Mouse (Mus musculus) frontal cortex, postnatal 36 days (tissue): ENCODE results near the gene Tcap.

ENCODE experiments used
- DNase-seq, 2 experiments: peaks; one replicate each; pipeline ENCODE4 v3.0.0; 2022; ENCODE audit warnings: low spot score in 2 of 2

Gene Tcap

DNA sequence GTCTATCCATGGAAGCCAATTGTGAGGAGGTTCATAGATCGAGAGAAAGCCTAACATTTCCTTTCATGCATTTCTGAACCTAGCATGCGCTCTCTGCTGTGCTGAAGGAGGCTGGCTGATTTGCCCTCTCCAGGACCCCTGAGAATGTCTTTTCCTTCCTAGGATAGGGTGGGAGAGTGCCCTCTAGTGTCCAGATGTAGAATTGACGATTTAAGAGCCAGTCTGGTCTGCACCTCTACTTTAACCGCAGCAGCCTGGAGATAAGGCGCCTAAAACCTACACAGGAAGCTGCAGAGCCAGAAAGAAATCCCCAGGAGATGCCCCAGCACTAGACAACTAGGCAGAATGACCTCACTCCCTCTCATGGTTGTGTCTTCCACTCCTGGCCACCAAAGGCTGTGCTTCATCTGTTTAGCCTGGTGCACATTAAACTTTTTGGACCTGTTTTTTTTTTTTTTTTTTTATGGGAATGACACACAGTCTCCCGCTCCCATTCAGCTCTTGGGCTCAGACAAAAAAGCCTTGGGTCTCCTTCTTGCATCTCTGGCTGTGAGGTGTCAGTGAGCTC lies 27.8 kb upstream of the Tcap start:
- DNase-seq, result peak; percentile 56 to 73

DNA sequence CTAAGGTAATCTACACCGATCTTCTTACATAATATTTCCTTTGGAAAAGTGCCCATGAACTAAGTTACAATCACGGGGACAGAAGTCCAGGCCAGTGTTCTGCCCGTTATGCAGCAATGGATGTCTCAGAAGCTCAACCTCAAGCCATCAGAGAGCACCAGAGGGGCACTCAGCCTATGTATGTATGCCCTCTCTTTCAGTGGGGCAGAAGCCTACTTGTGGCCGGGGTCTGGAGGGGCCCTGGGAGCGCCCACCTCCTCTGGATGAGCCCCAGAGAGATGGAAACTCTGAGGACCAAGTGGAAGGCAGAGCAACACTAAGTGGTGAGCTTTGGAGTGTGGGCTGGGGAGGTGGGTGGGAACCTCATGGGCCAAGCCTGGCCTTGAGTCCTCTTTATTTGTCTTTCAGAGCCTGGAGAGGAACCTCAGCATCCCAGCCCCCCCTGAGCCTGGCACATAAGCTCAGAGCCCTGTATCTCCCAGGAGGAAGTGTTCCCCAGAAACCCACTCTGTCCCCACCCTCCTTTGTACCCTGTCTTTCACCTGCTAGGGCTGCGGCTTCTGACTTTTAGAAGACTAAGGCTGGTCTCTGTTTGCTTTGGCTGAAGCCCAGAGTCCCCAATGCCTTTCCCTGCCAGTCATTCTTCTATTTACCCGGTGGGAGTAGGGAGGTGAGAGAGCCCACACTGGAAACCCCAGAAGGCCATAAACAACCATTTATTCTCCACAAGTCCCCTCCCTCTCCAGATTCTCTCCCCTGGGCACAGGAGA lies 26.8 kb upstream of the Tcap start:
- no peak for DNase-seq

DNA sequence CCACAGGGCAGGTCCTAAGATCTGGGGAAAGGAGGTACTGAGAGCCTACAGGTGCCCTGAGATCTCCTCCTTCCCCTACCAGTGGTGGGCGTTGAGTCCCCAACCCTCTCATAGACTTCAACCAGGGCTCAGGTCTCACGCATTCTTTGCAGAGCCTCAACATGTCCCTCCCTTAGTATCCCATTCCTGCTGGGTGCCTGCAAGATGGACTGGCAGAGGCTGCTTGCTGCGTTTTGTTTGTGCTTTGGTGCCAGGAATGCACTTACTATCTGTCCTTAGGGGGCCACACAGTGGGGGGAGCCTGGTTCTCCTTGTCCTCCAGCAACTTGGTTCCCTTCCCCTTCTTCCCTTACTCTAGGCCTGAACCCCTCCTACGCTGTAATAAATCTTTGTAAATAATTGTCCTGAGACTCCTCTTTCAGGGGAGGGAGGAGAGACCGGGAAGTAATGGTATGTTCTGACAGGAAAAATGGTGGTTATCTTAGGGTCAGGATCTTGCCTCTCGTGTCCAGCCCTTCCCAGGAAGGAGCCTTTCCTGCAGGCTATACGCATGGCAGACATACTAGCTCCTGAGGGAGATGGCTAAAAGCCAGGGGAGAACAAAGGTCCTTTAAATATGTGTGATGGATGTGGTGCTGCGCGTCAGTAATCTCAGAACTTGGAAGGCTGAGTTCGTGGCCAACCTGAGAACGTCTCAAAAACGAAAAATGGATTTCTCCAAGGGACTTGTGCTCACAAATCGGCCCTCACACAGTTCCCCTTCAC lies 26.0 kb upstream of the Tcap start:
- no peak for DNase-seq

DNA sequence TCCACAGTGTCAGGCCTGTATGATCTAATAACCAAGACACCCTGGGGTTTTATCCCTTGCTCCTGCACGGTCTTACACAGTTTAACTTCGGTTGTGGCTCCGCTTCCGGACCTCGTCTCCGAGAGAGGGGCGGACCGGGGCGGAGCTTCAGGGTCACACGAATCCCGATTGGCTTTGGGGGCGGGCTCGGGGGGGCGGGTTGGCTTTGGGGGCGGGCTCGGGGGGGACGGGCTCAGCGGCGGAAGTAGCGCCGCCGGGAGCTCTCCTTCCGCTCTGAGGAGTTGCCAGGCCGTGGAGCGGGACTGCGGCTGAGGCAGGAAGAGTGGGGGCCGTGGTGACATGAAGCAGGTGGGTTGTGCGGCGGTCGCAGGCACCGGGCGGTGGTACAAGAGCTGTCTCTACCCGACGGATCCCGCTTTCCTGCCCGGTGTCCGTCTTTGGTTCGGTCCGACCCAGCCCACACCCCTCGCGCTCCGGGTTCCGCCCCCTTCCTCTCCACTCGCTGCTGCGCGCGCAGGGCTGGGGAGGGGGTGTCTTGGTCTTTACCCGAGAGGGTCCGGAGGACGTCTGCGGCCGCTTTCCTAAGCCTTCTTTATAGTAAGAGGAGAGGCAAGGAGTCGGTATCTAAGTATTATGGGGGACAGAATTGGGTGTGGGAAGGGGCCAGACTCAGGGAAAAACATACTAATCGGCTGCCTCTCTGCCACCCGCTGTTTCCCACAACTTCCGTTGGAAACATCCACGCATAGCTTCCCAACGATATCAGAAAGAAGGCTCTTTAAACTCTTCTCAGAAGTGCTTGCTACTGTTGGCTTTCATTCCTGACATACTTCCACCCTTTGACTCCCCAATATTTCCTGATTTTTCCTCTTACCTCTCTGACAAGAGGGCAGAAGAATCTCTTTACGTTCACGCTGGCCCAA lies 25.2 kb upstream of the Tcap start, which contains the start of gene Stard3:
Gene Stard3, plus strand, starts transcription at position 208 of the 923 bp plus-strand sequence.
- DNase-seq, result peak; percentile 82

DNA sequence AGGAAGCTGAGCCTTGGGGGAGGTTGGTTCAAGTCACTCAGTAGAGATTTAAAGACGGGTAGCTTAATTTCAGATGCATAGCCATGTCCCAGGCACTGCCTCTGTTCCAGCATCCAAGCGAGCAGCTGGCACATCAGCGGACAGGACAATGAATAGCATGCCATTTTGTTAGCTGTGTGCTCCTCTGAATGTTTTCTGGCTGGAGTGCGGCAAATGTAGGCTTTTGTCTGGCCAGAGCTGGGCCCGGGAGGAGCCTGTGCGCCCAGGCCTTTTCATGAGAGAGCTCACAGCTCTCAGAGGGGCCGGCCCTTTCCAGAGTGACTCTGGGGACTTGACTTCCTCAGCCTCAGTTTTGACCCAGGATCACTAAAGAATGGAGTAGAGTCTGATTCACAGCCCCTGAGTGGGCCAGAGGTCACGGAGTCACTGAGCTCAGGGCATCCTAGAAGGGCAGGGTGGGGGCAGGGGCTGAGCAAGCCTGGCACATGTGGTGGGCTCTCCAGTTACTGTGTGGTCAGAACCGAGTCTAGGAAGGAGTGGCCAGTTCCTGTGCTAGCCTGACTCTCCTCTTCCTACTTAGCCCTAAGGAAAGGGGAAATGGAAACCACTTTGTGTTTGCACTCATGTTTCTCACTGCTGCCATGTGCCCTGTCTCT lies 22.6 kb upstream of the Tcap start:
- no peak for DNase-seq

DNA sequence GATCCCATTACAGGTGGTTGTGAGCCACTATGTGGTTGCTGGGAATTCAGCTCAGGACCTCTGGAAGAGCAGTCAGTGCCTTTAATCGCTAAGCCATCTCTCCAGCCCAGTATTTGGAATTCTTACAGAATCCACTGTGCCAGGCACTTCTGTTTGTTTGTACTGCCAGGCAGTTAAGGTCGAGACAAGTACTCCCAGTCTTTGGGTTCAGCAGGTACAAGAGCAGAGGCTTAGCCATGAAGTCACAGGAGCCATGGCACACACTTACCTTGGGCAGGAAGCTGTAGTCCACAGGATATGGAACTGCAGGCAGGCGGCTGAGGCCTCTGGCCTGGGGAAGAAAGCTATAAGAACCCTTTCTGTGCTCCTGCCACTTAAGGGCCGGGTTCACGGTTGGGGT lies 19.8 kb upstream of the Tcap start:
- no peak for DNase-seq

DNA sequence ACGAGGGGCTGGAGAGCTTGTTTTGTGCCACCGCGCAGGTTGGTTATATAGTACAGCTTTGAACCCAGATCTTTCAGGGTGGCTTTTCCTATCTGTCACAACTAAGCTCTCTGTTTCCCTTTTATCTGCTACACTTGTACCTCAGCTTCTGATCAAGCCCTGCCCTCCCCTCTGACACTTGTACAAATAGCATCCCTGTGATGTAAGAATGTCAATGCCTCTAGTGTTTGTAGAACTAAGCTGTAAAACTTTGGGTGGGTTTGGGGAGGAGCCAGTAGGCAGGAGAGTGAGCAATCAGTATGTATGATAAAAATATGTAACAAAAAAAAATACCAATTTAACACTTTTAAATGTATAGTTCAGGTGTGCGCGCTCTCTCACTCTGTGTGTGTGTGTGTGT lies 19.2 kb upstream of the Tcap start:
- no peak for DNase-seq

DNA sequence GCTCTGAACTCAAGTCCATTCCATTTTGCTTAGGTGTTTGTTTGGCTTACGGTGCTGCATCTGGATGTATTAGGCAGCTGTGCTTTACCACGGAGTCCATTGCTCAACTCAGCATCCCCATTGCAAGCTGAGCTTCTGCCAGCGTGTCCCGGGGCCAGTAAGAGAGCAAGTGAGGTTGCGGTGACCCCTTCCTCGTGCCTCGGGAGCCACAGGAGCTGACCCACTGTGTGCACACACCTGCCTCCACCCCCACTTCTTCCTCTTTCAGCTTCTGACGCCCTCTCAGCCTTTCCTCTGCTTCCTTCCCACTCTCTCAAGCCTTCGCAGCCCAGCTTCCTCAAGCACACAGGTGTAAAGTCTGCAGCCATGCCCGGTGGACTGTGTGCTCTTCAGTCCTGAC lies 17.3 kb upstream of the Tcap start:
- no peak for DNase-seq

DNA sequence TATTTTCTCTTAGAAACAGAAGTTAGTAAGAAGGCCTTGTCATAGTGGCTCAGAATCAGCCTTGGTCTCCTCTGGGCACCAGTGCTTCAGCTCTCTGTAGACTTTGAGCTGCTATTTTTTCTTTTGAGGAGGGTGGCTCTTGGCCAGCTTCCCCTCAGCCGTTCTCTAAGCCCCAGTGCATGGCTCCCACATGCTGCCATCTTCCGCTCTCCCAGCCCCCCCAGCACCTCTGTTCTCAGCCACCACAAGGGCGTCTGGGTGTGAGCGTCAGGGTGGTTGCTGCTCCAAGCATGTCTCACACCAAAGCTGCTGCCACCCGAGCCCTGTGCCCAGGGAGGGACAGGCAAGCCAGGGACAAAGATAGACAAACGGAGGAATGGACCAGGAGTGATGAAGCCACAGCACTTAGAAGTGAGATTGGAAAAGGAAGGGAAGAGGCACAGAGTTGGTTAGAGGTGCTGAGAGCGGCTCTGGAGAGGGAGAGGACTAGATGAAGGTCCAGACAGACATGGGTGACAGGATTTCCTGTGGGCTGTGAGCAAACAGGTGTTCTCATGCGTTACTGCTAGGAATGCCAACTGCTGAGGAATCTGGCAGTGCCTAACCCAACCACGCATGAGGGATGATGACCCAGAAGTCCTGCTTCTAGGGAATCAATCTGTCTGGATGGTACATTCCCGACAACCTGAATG lies 16.3 kb upstream of the Tcap start:
- peak; percentile 59 to 72 for DNase-seq

DNA sequence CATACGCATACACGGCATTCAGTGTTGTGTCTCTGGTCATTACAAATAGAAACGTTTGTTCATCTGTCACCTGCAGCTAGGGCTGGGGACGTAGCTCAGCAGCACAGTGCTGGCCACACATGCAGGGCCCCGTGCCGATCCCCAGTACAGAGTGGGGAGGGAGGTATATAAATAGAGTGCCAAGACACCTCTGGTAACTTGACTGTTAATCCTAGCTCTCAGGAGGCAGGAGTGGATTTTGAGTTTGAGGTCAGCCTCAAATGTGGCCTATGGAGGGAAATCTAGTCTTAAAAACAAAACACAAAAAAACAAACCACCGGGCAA lies 15.8 kb upstream of the Tcap start:
- DNase-seq, result no peak

DNA sequence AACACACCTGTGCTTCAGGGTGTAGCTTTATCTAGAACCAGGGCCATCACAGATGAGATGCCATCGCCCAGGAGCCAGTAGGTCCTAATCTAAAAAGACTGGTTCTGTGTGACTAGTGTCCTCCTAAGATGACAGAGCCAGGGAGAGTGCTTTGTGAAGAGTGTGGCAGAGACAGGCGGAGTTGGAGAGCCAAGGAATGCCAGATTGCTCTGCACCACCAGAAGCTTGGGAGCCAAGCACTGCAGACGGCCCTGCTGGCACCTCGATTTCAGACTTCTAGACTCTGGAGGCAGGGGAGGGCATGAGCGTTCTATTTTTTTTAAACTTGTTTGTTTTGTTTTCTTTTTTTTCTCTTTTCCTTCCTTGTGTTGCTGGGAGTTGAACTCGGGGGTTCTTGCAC lies 14.3 kb upstream of the Tcap start:
- DNase-seq, result no peak

DNA sequence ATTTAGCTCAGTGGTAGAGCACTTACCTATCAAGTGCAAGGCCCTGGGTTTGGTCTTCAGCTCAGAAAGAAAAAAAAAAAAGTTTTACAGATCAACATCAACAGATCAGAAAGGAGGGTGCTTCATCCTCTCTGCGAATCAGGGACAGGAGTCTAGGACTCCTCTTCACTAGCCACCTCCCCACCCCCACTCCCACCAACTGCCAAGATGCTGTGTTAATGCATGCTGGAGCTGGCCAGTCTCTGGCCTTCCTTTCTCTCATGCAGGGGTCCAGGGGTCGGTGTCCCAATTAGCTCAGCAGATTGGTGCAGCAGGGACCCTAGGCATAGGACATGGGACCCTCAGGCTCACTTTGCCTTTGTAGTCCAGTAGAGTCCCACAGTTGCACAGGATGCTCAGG lies 13.0 kb upstream of the Tcap start:
- DNase-seq, result no peak

DNA sequence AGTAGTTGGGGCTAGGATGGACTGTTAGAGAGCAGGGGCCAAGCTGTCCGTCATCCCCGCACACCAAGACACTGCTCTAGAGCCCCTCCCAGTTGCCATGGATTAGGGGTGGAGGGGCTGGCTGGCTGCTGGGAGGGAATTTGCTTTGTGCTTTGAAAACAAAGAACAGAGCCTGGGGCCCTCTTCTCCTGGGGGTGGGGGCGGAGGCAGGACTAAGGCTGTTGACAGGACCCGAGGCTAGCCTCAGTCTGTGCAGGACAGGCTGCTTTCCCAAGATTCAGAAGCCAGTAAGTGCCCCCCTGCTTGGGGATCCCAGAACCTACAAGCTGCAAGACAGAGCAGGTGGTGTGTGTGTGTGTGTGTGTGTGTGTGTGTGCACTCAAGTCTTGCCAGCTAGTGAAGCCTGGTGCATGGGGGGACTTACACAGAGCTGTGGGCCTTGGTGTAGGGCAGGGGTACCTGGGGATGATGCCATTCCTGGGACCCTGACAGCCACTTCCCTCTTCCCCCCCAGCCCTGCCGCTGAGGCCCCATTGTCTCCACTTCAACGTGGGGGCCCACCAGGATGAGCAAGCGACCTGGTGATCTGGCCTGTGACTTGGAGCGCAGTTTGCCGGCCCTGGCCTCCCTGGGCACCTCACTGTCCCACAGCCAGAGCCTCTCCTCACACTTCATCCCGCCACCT lies 11.9 kb upstream of the Tcap start:
- DNase-seq, result no peak

DNA sequence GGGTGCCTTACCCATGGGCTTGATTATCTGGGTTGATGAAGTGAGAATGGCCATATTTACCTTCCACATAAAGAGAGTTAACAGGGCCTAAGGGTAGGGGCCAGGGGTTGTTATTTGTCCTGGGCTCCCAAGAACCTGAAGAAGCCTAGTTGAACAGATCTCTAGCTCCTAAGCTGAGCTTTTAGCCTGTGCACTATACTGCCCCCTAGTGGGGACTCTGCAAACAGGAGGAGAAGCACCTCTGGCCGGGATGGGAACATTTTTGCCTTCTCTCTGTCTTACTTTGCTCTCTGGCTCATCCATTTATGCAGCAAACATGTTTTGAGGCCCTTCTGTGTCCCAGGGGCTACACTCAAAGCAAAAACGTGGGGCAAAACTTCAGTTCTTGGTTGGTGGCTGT lies 11.2 kb upstream of the Tcap start:
- peak in 1 of 2 experiments; percentile 56 for DNase-seq

DNA sequence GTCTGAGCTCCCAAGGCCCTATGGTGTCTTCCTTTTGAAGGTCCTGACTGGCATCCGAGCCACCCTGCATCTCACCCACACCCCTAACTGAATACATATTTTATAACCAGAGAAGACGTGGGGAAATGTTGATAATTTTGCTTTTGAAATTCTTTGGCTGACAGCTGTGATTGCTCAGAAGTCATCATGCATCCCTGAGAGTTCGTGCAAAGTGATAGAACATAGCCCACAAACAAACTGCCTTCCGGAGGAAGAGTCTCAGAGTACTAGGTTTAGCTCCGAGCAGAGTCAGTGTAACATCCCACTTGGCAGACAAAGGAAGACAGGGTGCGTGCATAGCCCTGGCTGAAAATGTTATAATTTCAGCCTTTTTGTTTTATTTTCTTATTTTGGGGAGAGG lies 10.4 kb upstream of the Tcap start:
- DNase-seq, result no peak

DNA sequence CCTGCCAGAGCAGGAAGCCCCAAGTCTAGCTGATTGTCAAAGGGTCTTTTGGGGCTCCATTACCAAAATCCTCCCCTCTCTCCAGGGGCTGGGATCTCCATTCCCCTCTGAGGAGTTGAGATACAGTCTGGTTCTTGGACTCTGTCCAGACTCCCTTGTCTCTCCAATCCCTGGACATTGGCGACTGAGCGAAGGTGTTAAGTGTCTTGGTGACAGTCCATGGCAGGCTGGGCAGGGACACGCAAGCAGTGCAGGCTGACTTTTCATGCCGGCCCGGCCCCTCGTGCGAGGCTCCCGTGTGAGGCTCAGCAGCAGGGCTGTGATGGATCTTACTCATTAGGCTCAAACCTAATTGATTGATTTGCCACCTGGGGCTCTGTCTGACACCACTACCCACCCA lies 9.3 kb upstream of the Tcap start:
- no peak for DNase-seq

DNA sequence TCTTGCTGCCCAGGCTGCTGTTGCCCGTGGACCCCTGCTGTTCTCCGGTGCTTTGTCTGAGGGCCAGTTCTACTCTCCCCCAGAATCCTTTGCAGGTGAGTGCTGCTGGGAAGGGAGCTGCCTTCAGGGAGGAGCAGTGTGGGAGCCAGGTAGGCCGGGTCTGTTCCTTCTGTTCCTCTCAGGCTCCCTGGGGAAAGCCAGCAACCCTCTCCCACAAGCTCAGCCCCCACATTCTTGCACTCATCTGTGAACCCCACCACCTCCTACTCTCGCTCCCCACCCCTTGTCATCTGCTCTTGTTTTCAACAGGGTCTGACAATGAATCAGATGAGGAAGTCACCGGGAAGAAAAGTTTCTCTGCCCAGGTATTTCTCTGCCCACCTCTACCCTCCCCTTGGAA lies 6.9 kb upstream of the Tcap start:
- DNase-seq, result no peak

DNA sequence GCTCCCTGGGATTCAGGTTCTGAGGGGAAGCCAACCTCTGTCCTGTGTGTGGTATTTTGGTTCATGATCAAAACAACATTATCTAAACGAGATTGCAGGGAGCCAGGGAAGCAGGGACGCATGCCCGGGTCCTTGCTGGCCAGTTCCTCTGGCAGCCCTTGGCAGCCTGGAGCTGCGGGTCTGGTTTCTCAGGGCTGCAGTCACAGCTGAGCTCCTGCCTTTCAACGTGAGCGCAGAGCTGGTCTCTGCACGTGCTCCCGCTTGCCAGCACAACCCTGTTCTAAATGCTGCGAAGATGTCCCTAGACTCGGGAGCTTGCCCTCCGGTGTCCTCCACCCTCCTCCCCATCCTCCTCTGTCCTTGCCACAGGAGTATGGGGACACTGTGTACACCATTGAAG lies 5.8 kb upstream of the Tcap start:
- no peak for DNase-seq

DNA sequence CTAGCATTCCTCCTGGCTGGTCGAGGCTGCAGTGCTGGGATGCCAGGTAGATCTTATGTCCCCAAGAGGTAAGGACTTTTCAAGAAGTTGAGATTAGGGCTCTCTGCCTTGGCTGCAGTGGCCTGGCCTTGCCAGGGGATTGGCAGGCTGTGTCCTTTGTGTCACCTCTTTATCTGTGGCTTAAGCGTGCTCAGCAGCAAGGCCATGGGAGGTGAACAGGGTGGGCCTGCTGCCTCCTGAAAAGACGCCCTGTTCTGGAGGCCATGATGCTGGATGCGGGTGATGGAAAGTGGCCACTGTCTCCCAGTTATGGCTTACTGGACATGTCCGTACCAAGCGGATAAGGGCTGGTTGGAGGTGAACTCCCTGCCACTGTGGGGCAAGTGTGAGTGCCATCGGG lies 4.2 kb upstream of the Tcap start:
- no peak for DNase-seq

DNA sequence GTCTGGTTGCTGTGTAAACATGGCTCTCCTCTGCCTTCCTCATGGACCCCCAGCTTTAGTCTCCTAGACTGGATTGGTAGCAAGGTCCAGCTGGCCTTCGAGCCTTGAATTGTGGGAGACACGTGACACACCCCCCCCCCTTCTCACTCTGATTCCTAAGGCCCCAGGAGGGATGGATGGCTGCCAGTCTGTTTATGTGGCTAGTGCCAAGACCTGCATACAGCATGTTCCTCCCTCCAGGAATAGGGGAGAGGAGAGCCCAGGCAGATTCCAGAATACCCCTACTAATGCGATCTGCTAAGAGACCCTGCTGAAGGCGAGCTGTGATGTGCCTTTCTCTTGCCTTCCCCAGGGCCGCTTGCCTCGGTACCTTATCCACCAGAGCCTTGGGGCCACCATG lies 3.5 kb upstream of the Tcap start:
- no peak for DNase-seq
